Mouse (Mus musculus) embryo, embryonic 10.5 days (tissue): Measurements from ENCODE around the gene Msl1.

Experiments used
- DNase-seq: peaks from one replicate; pipeline ENCODE4 v3.0.0-alpha.2; 2015; ENCODE audit warnings: low spot score

Msl1 gene

DNA sequence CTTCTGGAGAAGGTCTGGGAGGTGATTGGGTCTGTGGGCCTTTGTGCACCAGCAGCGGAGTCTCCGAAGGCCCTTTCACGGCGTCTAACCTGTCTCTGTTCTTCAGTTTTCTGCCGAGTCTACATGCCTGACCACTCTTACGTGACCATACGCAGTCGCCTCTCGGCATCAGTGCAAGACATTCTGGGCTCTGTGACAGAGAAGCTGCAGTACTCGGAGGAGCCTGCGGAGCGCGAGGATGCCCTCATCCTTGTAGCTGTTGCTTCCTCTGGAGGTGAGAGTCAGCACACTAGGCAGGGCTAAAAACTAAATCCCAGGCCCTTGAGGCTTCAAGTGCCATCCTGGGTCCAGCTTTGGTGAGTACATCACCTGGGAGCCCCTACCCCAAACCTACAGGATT, 50.7 kb downstream of the Msl1 start:
- no peak for DNase-seq

DNA sequence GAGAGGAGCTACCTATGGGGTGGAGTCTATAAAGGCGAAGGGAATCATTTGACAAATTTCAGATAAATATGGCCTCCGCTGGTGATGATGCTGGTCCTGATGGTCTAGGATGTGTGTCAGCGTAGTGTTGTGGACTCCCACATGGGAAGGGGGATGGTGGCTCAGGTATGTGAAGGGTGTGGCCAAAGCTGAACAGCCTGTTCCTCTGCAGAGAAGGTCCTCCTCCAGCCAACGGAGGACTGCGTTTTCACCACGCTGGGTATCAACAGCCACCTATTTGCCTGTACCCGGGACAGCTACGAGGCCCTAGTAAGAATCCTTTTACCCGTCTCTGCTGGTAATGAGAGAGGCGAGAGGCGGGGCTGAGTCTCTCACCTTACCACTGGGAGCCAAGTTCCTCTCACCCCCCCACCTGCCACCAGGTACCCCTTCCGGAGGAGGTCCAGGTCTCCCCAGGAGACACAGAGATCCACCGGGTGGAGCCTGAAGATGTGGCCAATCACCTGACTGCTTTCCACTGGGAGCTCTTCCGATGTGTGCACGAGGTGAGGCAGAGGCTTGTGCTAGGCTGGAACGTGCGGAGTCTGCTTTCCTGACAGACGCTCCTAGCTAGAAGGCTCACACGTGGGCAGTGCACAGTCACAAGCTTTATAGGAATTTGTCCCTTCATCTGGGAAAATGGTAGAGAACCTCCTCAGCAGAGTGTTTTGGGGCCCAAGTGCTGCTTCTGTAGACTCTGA, 51.7 kb downstream of the Msl1 start:
- no peak for DNase-seq

DNA sequence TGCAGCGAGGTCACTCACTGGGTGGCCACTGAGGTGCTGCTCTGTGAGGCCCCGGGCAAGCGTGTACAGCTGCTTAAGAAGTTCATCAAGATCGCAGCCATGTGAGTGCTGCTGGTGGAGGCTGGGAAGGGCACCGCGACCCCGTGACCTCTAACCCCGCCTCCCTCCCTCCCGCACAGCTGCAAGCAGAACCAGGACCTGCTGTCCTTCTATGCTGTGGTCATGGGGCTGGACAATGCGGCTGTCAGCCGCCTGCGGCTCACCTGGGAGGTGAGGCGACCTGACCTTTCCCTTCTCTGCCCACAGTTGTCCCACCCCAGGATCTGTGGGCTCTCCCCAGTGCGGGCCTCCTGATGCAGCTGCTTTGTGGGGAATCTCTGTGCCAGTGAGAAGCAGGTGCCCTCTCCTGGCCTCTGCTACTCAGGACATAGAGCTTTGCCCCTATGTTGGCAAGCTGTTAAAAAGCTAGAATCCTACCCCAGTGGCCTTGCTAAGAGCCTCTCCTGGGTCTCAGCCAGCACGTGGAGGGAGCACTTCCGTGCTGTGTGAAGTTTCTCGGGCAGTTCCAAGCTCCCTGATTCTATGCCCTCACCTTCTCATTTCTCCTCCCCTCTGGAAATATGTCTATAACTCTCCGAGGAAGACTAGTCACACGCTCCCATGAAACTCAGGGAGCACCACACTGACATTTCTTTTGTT, 54.0 kb downstream of the Msl1 start:
- peak; percentile 64 for DNase-seq

DNA sequence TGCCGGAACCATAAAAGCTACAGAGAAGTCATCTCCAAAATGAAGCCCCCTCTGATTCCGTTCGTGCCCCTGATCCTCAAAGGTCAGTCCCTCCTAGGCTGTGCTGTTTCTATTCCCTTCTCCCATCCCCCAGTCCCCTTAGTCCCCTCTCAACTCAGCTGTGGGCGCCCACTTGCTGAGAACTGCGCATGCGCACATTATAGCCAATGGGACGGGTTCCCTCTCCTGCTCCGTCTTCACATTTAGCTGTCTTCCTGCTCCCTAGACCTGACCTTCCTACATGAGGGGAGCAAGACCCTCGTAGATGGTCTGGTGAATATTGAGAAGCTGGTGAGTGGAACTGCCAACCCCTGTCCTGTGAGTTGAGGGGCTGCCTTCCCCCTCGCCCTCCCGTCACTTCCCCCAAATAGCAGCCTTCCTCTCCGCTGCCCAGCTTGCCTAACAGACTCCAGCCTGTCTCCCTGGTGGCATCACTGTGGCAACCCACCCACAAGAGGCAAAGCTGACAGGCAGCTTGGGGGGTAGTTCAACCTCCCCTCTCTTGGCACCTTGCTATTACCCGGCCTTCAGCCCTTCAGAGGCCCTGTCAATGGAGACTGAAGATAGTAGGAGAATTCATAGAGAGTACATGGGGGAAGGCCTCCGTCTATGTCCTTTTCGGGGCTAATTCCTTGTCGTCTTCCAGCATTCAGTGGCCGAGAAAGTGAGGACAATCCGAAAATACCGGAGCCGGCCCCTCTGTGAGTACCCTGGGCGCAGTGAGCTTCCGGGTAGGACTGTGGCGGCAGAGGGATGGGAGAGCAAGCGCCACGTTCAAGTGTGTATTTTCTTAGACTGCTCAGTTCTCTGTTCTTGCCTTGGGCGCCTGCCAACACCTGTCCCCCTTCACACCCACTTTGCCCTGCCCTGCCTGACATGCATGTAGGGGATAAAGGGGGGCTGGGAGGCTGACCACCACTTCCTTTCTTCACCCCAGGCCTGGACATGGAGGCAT, 55.1 kb downstream of the Msl1 start:
- DNase-seq: peak; percentile 63

DNA sequence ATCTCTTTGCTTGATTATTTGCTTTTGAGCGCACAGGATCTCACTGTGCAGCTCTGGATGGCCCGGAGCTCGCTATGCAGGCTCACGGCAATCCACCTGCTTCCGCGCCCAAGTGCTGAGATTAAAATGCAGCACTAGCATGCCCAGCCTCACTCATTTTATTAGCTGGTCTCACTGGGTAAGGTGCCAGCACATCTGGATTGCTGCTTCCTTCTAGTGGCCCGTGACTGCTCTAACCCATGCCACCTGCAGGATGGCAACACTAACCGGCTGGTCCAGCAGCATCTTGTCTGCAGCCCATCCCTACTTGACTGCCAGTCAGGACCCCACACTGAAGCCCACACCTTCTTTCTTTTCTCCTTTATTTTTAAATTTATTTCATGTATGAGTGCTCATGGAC, 58.8 kb downstream of the Msl1 start:
- DNase-seq: no peak

DNA sequence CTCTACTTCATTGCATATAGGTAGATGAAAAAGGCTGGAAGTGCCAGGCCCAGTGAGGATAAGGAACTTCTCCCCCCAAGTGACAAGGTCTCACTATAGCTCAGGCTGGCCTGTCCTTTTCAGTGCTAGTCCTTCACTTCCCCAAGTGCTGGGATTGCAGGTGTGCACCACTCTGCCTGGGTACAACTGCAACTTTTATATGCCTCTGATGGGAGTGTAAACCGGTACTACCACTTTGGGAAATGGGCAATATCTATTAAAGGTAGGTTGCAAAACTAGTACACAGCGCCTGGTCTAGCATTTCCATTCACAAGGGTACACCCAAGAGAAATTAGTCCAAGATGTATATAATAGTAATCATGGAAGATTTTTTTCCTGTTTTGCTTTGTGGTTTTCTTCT, 59.3 kb downstream of the Msl1 start:
- no peak for DNase-seq
